In genomic region chr3:146047704-146048207, GRCm38 (mm10) we compare ENCODE assay signal across 9 mouse cellular contexts.
DNase-seq lines count a peak whose midpoint lies in the region; ATAC-seq and TF ChIP-seq lines count a peak whose summit lies in the region.
"Had no signal": no experiment of that assay in that cellular context is flagged by ENCODE, and none has a peak within 500 bp of the region (broad histone marks: within the 10 kb centered on the region; RNA-seq: fewer than 3 reads in every experiment).

No protein-coding gene starts in this region.

- H3K9ac ChIP-seq in forebrain, embryonic 14.5 days (ENCODE audit: low read length): no peak overlapping the region
- H3K9ac ChIP-seq in forebrain, embryonic 15.5 days (replicated peaks): no peak overlapping the region
- no peak overlapping the region for H3K9ac ChIP-seq in lung, embryonic 14.5 days

- no peaks in the 10 kb centered on the region for H3K36me3 ChIP-seq in forebrain, embryonic 14.5 days (ENCODE audit: control insufficient read depth, insufficient read depth, low read length)
- no peaks in the 10 kb centered on the region for H3K36me3 ChIP-seq in forebrain, embryonic 15.5 days
- no peaks in the 10 kb centered on the region for H3K36me3 ChIP-seq in lung, embryonic 14.5 days (ENCODE audit: insufficient read depth)

- no peak overlapping the region for H3K4me2 ChIP-seq in forebrain, embryonic 14.5 days (ENCODE audit: low read length)
- no peak overlapping the region for H3K4me2 ChIP-seq in forebrain, embryonic 15.5 days (replicated peaks)
- H3K4me2 ChIP-seq in lung, embryonic 14.5 days: peak overlapping the region; percentile 38

- no peak overlapping the region for H3K4me3 ChIP-seq in forebrain, embryonic 14.5 days (ENCODE audit: low read depth, low read length)
- no peak overlapping the region for H3K4me3 ChIP-seq in forebrain, embryonic 15.5 days
- no peak overlapping the region for H3K4me3 ChIP-seq in lung, embryonic 14.5 days (ENCODE audit: low read depth, low read length)

- no peak overlapping the region for H3K27ac ChIP-seq in forebrain, embryonic 14.5 days (ENCODE audit: low read depth, low read length)
- H3K27ac ChIP-seq in forebrain, embryonic 15.5 days (replicated peaks): no peak overlapping the region
- H3K27ac ChIP-seq in lung, embryonic 14.5 days (ENCODE audit: low read depth): no peak overlapping the region

- H3K4me1 ChIP-seq in forebrain, embryonic 14.5 days (ENCODE audit: control insufficient read depth, insufficient read depth, low read length): peaks cover 6% of the 10 kb centered on the region; the same call in 1 of the 2 replicates
- peaks cover 11% of the 10 kb centered on the region for H3K4me1 ChIP-seq in forebrain, embryonic 15.5 days
- H3K4me1 ChIP-seq in lung, embryonic 14.5 days (ENCODE audit: insufficient read depth): peaks cover 5% of the 10 kb centered on the region; the same call in 1 of the 2 replicates

- DNase-seq in forebrain, embryonic 14.5 days (ENCODE audit: low spot score): peak; percentile 33
- peak; percentile 25 for DNase-seq in Muller cell, postnatal 12 days (ENCODE audit: inconsistent ontology term)
- DNase-seq in heart, adult 18-20 months: peak; percentile 24 to 56
- DNase-seq in kidney, adult 8-10 months: peak; percentile 45 to 74
- DNase-seq in lung, embryonic 14.5 days: peak; percentile 82
- DNase-seq in spleen, adult 18-20 months: peak; percentile 28 to 37
- DNase-seq in cerebellum, adult 9-11 months: no peak

- H3K9me3 ChIP-seq in forebrain, embryonic 14.5 days (replicated peaks; ENCODE audit: control insufficient read depth, low read length): no peaks in the 10 kb centered on the region
- no peaks in the 10 kb centered on the region for H3K9me3 ChIP-seq in forebrain, embryonic 15.5 days
- no peaks in the 10 kb centered on the region for H3K9me3 ChIP-seq in lung, embryonic 14.5 days (ENCODE audit: low read depth, low read length)

- H3K27me3 ChIP-seq in forebrain, embryonic 14.5 days (replicated peaks; ENCODE audit: control insufficient read depth, insufficient read depth, low read length): no peaks in the 10 kb centered on the region
- H3K27me3 ChIP-seq in forebrain, embryonic 15.5 days: no peaks in the 10 kb centered on the region
- H3K27me3 ChIP-seq in lung, embryonic 14.5 days (ENCODE audit: insufficient read depth, low read length): no peaks in the 10 kb centered on the region
- H3K27me3 ChIP-seq: Patski had no signal

- ATAC-seq in forebrain, embryonic 14.5 days: no peak
- no peak for ATAC-seq in forebrain, embryonic 15.5 days (replicated peaks)
- peak; percentile 58 for ATAC-seq in lung, embryonic 14.5 days (ENCODE audit: insufficient read depth)
- ATAC-seq: Patski had no signal

- WGBS in forebrain, embryonic 14.5 days: 27% methylated on average over 15 of the region's 15 CpGs
- WGBS in forebrain, embryonic 15.5 days: 31% methylated on average over 15 of the region's 15 CpGs
- WGBS in lung, embryonic 14.5 days: 21% methylated on average over 15 of the region's 15 CpGs

- no peak for TF ChIP-seq CTCF in lung, embryonic 14.5 days (IDR thresholded peaks at IDR 0.05; ENCODE audit: low read depth)
